Mouse (Mus musculus) urinary bladder, adult 18-20 months (tissue): ENCODE results near the gene Tube1.
"Not testable (repeated sequence)": the region's sequence is repeated elsewhere in the genome, so short reads cannot be mapped to it uniquely, and the experiment has no call there.

Experiments
- DNase-seq, 2 experiments: peaks; one replicate each; pipeline ENCODE4 v3.0.0; 2022; ENCODE audit warnings: low spot score in 2 of 2, mixed read lengths in 2 of 2

The Tube1 gene

DNA sequence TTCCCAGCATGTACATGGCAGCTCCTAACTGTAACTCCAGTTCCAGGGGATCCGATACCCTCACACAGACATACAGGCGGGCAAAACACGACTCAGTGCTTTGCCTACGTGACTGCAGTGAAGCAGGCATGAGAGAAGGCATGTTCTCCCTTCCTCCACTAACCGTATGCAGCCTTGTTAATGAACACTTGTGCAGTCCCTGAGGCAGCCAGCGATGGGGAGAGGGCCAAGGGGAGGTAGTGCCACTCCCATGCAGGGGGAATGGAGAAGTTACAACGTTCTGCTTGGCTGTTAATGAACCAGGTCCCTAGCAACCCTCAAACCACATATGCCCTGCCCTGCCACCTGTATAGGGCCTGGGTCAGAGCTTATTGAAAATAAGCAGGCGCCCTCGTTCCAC is 35.9 kb downstream of the Tube1 start:
- no peak for DNase-seq

DNA sequence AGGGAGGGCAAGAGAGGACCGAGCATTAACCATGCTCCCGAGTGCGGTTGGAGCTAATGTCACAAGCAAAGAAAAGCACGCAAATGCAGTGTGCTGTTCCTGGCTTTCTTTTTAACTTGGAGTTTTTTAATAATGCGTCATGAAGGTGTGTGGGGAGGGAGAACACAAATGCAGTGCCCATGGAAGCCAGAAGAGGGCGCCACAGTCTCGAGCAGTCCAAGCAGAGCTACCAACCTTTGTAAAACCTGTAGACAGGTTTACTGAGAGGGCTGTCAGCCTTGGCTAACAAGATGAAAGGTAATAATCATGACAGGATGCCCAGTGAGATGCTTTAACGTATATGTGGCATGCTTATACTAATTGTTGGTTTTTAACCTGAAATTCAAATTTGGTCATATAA is 36.4 kb downstream of the Tube1 start:
- peak; percentile 37 to 42 for DNase-seq

DNA sequence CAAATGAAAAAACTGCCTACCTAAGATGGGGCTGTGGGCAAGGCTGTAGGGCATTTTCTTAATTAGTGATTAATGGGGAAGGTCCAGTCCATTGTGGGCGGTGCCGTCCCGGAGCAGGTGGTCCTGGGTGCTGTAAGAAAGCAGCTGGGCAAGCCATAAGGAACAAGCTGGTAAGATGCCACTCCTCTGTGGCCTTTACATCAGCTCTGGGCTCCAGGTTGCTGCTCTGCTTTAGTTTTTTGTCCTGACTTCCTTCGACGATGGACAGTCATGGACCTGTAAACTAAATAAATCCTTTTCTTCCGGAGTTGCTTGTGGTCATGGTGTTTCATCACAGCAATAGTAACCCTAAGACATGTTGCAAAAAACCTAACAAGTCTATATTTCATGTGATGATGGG is 36.9 kb downstream of the Tube1 start:
- DNase-seq = no peak

DNA sequence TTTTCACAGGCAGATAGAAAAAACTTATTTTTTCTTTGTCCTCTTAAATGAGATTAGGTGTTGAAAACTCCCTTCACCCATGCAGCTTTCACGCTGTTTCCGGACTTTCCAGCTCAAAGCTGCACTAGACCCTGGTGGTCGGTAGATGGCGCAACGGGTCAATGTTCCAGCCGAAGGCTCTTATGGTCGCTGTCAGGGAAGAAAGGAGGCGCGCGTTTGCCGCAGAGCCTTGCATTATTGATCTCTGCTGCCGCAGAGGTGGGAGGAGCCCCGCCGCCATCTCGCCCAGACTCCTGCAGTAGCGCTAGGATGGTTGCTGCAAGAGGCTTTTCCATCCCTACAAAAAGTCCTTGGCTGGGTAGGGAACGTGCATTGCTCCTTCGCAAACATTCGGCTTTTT is 37.4 kb downstream of the Tube1 start:
- DNase-seq = peak; percentile 83

DNA sequence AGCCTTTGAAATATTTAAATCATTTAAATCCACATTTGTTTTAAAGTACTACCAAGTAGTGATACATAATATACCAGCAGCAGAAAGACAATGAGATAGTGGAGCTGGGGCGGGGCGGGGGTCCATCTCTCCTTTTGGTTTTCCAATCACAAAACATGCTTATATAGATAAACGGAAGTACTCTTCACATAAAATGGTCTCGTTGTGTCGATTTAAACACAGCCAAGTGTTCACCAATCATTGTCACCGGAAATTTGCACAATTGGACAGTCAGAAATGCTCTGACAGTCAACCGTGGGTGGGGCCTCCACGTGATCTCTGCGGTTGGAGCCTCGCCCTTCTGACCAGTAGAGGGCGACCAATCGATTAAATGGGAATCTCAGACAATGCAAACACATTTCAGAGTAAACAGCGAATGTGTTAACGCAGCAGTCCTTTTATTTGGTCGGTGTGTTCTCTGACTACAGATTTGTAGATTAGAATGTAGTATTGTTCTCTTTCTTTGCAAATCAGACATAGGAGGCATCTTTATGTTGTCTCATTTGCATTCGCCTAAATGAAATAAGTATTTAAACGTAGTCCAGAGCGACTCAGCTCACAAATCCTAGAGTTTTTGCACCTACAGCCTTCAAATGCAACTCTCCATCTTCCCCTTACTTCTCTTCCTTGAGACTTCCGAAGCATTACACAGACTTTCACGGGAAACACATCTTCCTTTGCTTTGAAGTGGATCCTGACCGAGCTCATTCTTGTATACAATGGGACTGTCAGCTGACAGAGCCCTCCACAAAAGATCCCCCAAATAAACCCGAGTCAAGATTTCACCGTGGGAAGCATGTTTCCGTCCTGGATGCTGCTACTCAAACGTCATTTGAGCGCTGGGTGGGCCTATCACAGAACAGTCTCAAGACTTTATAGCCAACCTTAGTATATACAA is 38.1 kb downstream of the Tube1 start:
- peak; percentile 64 to 75 for DNase-seq

DNA sequence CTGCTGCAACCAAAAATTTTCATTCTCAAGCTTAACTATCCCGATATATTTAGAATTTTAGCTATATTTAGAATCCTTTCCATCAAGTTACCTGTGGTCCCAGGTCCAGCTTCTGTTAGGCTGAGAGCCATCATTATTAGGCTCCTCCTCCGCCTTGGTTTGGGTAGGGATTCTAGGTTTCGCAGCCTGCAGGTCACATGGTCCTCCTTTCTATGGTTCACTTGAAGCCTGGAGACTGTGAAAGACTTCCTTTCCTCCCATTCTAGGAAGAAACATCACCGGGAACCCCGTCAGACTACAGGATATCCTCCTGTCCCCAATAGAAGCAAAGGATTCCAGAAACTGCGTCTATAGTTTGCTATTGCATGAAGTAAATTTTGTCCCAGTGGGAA is 38.8 kb downstream of the Tube1 start:
- DNase-seq = no peak

DNA sequence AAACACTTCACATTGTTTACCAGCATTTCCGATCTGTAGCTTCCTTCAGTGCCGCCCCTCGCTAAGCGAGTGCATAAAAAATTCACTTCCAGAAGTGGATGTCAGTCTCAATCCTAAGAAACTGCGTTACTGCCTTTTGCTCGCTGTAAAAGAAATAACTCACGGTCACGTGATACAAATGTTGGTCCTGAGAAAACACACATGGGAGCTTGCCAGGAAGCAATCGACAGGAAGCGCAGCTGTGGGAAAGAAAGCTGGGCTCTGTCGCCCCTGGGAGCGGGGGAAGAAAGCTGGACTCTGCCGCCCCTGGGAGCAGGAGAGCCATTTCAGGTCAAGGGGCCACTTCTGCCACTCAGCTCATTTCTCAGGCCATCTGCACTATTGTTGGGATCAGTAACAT is 39.3 kb downstream of the Tube1 start:
- DNase-seq = no peak

DNA sequence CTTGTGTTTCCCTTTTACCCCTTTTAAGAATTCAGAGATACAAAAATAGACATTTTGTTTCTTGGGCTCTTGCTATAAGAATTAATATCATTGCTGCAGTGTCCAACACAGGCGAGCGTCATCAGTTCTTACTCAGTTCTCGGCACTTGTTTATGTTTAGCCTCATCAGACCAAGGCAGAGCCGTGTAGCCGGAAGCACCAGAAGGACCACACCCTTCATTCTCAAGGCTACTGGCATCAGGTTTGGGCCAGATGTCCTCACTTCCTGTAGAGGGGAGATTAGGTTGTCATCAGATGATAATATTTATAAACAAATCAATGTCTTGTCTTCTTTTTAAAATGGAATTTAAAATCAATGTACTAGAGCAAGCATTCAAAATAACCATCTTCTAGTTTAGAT is 43.2 kb downstream of the Tube1 start:
- no peak for DNase-seq

DNA sequence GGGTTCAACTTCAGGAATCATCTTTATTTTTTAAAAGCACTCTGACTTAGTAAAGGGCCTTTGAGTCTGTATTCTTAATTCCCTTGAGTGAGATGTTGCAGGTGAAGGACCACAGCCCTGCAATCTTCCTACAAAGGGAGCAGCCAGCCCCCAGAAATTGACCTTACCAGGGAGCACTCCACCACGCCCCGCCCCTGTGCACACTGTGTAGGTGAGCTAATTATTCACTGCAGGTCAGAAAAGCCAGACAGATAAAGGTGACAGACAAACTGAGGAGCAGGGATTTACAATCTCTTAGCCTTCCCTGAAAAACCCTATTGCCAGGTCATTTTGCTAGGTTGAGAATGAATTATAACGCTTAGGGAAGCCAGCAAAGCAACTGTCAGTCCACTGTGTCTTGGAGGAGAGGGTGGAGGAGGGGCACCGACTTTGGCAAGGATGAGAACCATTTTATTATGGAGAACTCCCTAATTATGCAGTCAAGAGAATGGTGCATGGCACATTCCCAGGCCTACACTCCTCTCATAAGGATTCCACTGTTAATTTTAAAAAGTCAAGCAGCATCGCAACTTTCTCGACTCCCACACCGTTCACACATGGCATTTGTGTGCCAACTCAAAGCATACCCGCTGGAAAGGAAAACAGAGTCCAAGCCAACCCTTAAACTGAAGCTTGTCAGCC is 51.2 kb downstream of the Tube1 start:
- no peak for DNase-seq

DNA sequence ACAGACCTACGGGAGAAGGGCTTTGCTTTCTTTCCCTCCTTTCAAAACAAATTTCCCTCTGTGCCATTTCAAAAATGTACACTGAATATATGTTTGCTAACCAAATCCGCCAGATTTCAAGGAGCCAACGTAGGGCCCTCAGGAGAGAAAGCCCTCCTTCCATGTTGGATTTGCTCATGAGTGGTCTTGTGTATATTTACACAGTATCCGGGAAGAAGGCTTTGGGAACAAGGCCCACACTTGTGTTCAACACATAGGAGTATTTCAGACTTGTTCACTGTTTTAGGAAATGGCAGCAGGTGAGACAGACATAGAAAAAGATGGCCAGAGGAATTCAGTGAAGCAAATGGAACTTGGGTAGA is 51.8 kb downstream of the Tube1 start:
- no peak for DNase-seq

DNA sequence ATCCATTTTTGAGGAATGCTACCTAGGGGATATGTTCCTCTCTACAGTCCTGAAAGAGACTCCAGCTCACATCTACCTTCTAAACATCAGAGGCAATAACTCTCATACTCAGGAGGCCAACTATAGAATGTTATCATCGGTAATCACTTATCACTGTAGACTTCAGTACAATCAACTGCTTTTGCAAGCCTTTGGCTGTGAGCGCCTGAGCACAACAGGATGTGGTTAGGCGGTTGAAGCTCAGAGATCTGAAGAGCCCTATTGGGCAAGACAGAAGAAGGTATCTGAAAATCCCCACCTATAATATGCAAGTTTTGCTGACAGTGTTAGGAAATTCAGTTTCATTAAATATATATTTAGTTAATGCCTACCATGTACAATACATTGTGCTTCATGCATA is 58.9 kb downstream of the Tube1 start:
- no peak for DNase-seq

DNA sequence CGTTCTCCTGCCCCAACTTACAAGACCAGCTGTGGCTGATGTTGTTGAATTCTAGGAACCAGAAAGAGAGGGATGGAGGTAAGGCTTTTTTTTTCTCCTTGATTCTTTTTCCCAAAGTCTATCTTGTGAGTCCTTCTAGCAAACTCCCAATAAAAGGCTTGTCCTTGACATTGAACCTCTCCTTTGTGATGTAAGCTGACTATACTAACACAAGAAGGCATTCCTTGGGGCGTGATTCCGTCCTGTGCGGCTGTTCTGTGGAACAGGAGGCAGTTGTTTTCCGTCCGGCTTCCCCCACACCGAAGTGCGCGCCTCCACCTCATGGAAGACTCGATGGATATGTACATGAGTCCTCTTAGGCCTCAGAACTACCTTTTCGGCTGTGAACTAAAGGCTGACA is 64.4 kb downstream of the Tube1 start:
- DNase-seq = not testable (repeated sequence)
